Mouse (Mus musculus) B cell, adult 67 days (primary cell): Measurements from ENCODE around the gene Tmem130. TPM values are rescaled to one million over a fixed set of nuclear protein-coding genes. Genes with fewer than 3 reads are reported as not detected.

Source experiments
- total RNA-seq, 2 experiments: library from RNA; stranded (reverse); gene quantifications; 4 replicates each; pipeline ENCODE4 v1.2.4; 2023

The Tmem130 gene
- not detected for total RNA-seq

GRCm38 (mm10) chr5:144761161-144761868 lies at the start of gene Tmem130:
TSS of gene Tmem130 (minus strand) at chr5:144761818.

DNA sequence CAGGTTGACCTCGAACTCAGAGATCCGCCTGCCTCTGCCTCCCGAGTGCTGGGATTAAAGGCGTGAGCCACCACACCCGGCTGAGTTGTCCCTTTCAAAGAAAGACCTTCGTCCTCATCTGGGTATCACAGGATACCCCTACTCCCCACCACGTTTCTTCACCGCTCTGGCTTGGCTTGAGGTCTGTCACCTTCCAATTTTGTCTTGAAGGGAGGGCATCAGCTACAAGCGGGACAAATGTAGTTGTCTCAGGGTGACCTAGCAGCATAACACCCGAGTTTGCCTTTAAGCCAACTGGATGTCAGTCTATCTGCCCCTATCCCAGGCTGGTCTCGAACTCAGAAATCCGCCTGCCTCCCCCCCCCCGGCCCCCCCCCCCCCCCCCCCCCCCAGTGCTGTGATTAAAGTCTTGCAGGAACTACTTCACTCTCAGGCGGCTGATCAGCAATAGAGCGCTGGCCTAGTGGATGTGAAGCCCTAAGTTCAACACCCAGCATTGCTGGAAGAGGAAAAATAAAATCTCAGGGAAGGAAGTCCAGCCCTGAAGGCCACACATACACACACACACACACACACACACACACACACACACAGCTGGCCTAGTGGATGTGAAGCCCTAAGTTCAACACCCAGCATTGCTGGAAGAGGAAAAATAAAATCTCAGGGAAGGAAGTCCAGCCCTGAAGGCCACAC lies 5.6 kb upstream of the Tmem130 start, which contains the start of gene Trrap:
TSS of gene Trrap (plus strand) at position 627 of the 693 bp plus-strand sequence.

Other genes with a start within 250 kb of the Tmem130 start
- not detected for gene Nptx2, start 215.9 kb downstream of the Tmem130 start, total RNA-seq
- 100 to 1,000 TPM; 151 to 153 TPM for gene Trrap, start 5.9 kb upstream of the Tmem130 start, total RNA-seq
- gene Smurf1, start 204.0 kb upstream of the Tmem130 start, total RNA-seq = 10 to 100 TPM; 21.5 to 25.2 TPM